Mouse (Mus musculus) MN1 (cell line): ENCODE measurements around the gene Lrsam1.

Source experiments
- DNase-seq: peaks from one replicate; pipeline ENCODE4 v3.0.0-alpha.2; 2016; ENCODE audit warnings: low spot score

Gene Lrsam1

DNA sequence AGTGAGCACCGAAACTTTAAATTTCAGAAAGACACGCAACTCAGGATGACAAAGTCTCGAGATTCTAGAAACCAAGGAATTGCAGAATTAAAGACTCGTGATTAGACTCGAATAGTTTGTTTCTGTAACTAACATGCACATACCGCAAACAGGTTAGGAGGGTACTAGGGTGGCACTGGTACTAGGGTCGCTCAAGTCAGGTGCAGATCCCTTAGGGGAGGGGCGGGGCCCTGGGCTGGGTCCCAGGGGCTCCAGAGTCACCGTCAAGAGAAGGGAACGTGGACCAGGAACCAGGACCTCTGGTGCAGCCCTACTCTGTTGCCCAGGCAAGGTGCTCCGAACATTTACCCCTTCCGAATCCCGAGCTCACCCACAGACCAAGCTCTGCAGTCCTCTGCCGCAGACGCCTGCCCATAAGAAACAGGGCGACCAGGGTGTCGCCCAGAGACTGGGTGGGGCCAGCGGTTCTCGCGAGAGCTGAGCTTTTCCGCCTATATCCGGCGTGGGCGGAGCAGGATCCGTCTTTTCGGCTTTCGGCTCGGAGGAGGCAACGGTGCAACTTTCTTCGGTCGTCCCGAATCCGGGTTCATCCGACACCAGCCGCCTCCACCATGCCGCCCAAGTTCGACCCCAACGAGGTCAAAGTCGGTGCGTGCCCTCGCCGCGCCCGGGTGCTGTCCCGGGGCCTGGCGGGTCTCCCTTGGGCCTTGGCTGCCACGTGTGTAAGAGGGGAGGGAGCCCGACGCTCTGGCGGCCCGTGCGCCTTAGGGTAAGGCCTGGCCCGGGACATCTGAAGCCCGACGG, at the start of gene Lrsam1, which contains the start of gene Rpl12:
Gene Lrsam1 (minus strand): TSS at position 423 of the 804 bp plus-strand sequence.
Gene Rpl12 (plus strand): TSS at position 368 of the 804 bp plus-strand sequence.
- peak; percentile 96 for DNase-seq

DNA sequence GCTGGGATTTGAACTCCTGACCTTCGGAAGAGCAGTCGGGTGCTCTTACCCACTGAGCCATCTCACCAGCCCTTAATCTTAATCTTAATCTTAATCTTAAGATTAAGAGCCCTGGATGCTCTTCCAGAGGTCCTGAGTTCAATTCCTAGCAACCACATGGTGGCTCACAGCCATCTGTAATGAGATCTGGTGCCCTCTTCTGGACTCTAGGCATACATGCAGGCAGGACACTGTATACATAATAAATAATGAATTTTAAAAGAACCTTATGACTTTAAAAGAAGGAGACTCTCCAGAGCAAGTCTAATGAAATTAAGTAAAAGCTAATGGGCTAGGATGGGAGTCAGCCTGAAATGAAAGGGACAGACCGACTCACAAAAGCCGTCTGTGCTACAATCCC, 47.6 kb upstream of the Lrsam1 start:
- peak; percentile 39 for DNase-seq

DNA sequence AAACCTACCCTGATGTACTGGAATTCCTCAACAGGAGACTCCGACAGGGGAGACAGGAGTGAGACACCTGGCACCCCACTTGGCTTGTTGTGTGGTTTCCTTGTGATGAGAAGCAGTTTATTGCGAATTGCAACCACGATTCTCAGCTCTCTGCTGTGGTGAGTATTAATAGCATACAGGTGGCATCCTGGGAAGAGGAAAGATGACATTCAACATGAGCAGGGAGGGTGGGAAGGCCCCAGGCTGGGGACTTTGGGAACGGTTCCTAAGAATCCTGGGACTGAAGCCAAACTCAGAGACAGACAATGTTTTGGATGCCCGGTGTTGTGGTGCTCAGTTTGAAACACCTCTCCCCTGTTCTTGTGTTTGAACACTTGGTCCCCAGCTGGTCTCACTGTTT, 43.6 kb upstream of the Lrsam1 start:
- DNase-seq, result no peak

DNA sequence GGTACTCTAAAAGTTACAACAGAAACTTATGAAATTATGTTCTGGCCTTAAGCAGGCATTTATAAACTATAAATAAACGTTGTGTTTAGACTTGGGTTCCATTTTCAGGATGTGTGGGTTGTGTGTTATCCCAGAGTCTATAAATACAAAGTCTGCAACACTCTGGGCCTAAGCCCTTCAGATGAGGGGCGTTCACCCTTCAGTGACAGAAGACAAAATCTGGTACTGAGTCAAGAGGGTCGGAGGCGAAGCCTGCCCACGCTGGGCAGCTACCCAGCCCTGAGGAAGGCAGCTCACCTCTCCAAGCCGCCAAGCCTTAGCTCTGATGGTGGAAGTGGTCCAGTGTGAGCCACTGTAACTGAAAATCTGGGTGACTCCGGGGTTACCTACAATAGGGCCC, 40.7 kb upstream of the Lrsam1 start:
- no peak for DNase-seq

DNA sequence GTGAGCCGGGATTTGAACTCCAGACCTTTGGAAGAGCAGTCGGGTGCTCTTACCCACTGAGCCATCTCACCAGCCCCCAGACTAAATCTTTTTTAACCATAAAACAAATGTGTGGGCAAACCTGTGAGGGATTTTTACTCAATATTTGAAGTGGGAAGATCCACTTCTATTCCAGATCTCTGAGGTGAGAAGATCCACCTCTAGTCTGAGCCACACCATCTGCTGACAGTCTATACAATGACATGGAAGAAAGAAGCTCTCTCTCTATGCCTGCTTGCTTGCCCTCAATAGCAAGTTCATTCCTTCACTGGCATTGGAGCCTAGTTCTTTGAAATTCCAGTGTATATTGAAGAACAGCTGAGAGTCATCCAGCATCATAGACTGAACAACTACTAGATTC, 38.3 kb upstream of the Lrsam1 start:
- DNase-seq, result no peak

DNA sequence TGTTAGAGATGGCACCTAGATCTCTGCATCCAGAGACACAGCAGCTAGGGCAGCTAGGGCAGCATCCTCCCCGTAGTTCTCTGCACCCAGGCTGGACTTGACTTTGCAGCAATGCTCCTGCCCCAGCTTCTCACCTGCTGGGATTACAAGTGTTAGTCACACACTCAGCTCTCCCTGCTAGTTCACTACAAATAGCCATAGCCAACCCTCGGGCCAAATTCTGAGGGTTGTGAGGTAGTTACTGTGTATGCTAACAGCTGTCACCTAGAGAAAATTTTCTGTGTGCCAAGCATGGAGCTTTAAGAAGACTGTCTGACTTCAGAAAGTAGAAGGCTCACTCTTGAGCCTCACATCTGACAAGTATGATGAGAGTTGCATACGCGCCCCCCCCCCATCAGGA, 36.4 kb upstream of the Lrsam1 start:
- DNase-seq, result no peak

DNA sequence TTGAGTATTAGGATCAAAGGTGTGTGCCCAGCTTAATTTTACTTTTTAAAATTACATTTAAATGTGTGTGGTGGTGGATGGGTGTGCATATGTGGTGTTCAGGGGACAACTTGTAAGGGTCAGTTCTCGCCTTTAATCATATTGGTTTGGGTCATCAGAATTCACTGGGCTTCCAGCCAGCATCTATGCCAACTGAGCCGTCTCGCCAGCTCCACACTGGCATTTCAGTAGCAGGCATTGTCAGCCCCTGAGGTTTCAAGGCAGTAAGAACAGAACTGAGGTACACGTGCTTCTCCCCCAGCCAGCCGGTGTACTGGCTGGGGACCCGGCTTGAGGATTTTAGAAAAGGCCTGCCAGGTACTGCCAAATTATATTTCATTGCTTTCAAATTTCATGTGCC, 35.7 kb upstream of the Lrsam1 start:
- no peak for DNase-seq

DNA sequence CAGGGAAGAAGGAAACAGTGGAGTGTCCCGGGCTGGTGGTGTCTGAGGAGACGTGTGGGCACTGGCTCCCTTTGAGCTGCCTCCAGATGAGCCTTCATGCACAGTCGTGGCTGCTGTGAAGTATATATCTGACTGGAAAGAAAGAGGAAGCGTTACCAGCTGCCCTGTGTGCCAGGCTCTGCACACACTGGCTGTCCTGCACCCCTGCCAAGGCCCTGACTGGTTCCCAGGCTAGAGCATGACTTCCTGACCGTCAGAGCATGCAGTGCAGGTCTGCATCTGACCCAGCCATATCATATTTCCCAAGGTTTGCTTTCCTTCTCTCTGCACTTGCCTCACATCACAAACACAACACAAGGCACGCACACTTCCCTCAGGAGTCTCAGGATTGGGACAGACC, 30.7 kb upstream of the Lrsam1 start:
- no peak for DNase-seq

DNA sequence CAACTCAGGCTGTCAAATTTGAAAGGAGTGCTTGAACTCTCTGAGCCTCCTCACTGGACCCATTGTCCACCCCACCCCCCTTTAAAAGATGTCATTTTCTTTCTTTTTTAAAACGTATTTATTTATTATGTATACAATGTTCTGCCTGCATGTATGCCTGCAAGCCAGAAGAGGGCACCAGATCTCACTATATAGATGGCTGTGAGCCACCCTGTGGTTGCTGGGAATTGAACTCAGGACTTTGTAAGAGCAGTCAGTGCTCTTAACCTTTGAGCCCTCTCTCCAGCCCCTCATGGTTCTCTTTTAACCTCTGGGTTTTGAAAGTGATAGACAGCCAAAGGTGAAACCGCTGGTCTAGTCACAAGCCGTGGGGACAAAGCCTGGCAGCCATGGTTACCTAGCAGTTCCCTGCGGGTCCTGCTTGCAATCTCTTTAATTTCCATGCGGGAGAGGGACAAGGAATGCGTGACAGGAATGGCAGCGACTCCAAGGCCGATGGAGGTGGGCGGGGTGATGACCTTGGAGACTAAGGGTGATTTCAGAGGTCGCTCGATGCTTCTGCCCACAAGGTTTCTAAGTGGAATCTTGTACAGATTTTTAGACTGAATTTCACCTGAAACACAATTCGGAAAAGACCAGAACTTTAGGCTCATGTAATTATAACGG, 28.9 kb upstream of the Lrsam1 start:
- peak; percentile 30 for DNase-seq

DNA sequence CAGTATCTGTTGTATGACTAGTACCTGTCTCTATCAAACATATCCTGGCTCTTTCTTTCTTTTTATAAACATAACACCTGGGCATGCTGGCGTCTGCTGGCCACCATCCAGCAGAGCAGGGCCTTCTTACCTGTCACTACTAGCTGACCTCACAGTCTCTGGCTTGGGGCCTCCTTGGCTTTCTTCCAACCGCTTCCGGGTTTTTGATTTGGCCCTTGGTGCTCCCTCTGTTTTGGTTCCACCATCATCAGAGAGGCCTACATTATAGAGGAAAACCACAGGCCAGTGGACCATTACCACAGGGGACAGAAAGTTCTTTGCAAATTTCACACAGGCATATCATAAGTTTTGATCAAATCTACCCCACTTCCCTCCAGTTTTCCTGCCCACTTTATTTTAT, 28.0 kb upstream of the Lrsam1 start:
- DNase-seq, result no peak

DNA sequence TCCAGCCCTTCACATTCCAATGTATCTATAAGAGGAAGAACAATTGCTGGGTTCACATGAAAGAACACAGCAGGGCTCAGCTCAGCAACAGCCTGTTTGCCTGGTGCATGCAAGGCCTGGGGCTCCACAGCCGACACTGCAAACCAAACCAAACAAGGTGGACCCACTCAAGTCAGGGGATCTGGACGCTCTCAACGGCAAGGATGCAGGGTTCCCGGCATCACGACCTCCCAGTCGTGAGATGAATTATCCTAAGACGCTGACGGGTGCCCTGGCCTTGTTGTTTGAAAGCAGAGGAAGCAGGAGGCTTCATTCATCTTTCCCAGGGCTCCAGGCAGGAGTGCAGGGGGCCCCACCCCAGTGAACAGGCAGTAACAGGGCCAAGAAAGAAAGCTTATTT, 24.4 kb upstream of the Lrsam1 start:
- DNase-seq, result no peak

DNA sequence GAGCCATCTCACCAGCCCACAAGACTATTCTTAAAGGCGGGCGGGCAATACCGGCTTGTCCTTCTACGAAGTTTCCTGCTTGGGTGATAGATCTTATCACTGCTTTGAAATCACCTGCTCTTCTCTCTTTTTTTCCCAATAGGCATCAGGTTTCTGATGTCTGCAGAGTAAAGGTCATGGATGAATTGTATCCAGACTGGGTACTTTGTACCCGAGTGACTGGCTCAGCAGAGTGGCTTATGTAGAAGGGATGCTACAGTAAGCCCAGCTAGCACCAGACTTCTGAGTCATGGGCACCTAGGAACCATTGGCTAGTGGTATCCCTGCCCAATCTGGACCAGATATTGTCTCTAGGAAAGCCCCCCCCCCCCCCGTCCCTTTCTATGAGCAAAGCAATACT, 22.2 kb upstream of the Lrsam1 start:
- peak; percentile 33 for DNase-seq

DNA sequence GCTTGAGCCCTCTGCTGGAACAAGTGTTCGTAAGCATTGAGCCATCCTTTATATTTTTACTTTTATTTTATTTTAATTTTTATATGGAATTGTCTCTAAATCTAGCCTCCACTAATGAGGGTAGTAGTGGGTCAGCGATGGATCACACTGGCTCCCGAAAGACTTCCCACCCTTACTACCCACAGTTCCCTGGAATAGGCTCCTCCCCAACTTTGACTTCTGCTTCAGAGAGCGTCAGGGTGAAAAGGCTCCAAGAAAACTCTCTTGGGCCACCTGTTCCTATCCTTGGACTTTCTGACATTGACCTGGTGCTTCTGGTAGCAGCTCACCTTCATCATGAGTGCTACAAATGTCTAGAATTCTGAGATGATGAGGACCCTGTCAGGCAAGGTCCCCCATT, 21.3 kb upstream of the Lrsam1 start:
- peak; percentile 29 for DNase-seq

DNA sequence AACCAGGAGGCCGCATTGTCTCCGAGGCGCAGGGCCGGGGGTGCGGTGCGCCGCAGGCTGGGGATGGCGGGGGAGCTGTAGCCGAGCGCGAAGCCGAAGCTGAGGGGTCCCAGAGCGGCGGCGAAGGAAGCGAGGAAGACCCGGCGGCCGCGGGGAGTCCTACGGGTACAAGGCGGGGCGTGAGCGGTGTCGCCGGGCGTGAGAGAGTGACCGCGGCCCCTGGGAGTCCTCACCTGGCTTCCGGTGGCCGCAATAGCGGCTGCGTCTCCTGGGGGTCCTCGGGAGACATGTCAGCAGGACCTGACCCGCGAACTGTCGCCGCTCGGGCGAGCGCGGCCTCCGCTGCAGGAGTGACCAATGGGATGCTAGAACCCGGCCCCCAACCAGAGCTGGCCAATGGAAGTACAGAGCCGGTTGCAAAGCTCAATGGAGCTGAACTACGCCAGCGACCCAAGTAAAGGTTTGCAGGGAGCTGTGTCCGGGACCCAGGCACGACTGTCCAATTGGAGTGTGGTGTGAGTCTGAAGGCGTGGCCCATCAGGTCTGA, 20.4 kb upstream of the Lrsam1 start, which contains the start of gene Slc2a8:
Gene Slc2a8 (minus strand): TSS at position 359 of the 547 bp plus-strand sequence.
- peak; percentile 94 for DNase-seq

DNA sequence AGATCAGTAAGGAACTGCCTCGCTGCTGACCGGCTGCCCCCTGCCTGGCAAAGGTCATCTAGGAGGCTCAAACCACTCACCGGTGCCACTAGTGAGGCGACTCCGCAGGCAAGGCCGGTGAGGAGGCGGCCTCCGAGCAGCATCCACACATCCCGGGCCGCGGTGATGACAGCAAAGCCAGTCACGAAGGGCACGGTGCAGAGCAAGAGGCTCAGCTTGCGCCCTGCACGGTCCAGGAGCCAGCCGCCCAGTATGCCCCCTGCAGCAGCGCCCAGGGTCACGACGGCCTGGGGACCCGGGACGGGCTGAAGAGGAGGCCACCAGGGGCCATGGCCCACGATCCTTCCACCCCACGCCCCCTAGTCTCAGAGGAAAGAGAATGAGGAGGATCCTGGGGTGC, 19.9 kb upstream of the Lrsam1 start:
- peak; percentile 50 for DNase-seq

DNA sequence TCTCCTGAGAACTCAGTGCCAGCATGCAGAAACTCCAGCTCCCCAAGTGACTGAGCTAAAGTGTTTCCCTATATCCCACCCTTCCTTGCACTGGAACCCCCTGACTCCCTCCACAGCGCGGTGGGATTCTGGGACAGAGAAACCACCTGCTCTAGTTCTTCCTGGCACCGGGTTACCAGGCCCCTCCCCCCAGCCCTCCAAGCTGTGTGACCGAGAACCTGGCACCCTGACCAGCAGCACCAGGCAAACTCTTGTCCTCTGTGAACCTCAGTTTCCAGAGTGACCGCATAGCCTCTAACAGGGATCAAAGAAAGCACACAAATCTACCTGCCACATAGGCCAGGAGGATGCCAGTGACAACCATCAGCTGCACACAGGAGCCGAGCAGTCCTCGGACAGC, 18.3 kb upstream of the Lrsam1 start:
- no peak for DNase-seq

DNA sequence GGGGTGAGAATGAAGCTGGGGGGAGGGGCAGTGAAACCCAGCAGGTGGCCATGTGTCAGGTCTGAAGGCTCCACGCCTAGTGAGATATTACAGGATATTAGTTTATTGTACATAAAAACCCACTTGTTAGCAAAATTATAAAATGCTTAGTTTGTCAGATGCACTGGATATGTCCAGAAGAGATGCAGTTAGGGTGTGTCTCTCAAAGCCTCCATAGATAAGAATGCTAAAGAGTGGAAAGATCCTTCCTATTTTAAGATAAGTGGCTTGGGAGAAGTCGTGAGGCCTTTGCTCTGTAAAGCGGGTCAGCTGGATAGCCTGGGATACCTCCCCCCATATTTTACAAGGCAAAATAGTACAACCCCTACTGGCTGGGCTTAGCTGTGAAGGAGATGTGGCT, 17.3 kb upstream of the Lrsam1 start:
- DNase-seq, result no peak

DNA sequence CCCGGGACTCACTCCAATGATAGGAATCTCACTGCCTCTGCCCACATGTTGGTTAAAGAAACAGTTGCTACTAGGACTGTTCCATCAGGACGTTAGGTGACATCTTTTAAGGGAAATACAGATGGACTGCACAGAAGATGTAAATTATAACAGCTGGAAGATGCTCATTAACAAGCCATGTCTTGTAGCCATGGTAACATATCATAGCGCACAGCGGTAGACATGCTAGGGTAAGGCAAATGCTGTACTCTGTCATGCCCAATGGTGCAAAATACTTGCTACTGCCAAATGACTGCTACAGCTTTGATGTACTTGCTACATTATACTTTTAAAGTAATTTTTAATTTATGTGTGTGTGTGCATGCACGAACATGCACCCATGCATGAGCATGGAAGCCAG, 15.7 kb upstream of the Lrsam1 start:
- no peak for DNase-seq

DNA sequence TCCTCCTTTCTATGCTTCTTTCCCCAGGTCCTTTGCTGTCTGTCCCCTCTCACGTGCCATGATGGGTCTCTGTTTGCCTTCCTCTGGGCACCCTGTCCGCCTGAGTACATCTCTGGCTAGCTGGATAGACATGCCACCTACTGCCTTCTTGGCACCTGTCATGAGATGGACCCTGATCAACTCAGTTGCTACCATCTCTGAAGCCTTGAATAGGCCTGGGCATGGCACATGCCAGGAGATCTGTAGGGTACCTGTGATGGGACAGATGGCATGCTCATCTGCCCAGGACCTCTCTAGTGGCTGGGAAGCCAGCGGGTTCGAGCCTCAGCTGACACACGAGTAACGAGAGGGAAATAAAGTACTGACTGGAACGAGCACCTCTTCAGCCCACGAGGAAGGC, 12.8 kb upstream of the Lrsam1 start:
- no peak for DNase-seq

DNA sequence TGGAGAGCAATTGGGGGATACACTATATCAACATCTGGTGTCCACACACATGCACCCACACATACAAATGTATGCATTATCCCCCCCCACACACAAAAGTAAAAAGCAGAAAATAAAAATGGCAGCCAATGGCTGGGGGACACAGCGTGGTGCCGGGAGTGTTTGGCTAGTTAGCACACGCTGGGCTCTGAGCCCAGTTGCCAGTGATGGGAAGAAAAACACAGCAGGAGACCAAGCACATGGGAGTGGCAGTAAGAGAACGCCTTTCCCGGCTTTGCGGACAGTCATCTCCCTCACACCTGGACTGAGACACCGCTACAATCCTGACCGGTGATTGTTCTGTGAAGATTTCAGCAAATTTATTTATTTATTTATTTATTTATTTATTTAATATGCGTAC, 9.8 kb upstream of the Lrsam1 start:
- no peak for DNase-seq

DNA sequence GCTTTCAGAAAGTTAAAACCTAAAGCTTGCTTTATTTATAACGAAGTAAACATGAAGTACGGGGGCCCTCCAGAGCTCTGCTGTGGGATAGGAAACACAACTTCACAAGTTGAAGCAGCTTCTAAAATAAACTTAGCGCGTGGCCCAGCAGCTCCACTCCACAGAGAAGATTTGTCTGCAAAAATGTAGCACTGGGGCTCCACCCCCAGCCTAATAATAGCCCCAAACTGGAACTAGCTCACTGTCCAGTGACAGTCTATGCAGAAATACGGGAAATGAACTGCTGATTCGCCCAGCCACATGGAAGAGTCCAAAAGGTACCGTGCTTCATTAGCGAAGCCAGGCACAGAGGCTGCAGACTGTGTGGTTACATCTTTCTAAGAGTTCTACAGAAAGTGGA, 7.9 kb upstream of the Lrsam1 start:
- no peak for DNase-seq

DNA sequence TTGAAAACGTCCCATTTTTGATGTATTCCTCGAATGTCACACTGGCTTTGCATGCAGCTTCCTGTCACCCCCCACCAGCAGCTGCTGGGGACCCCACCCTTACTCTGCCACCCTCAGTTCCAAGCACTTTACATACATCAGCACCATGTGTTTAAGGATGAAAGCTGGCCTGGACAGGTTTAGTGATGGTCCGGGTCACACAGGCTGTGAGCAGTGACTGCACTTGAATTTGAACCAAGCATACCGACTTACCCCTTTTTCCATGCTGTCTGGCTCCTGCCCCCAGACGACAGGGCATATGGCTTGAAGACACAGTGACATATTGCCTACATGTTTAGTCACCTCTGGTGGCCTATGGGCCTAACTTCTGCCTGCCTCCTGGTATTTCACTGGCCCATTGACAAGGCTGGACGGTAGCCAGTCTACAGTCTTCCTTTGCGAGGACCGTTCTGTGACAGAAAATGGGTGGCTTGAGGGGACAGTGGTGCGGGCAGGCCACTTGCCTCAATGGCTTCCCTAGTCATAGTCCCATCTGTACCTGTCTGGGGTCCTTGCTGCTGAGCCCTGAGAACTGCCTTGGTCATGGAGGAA, 6.7 kb upstream of the Lrsam1 start:
- DNase-seq, result no peak
